Mouse (Mus musculus) ES-E14 (cell line): ENCODE results near the gene Cd36. TPM values are rescaled to one million over a fixed set of nuclear protein-coding genes. Genes with fewer than 3 reads are reported as not detected.

Experiments
- DNase-seq: peaks from one replicate; pipeline ENCODE4 v3.0.0-alpha.2; 2013; ENCODE audit warnings: low read depth, low spot score
- H3K27ac ChIP-seq: 2 replicates; pipeline ENCODE4 v1.5.1; 2012; ENCODE audit warnings: low read depth, mild to moderate bottlenecking, low read length, moderate library complexity, mixed read lengths; ENCODE audit not compliant: poor library complexity, insufficient read depth, severe bottlenecking
- H3K36me3 ChIP-seq: 2 replicates; pipeline ENCODE4 v1.6.1; 2012; ENCODE audit warnings: mild to moderate bottlenecking, low read length, moderate library complexity, mixed read lengths; ENCODE audit not compliant: control insufficient read depth, poor library complexity, insufficient read depth, severe bottlenecking
- H3K4me1 ChIP-seq, 2 experiments: fragments of 150-350 bp in 1 of 2; sonication (generic) in 1 of 2; 2 replicates each; pipeline ENCODE4 v1.6.1; 2012; ENCODE audit warnings: low read length in 2 of 2, mild to moderate bottlenecking in 1 of 2, mixed read lengths in 1 of 2; ENCODE audit not compliant: control insufficient read depth in 2 of 2, insufficient read depth in 2 of 2, poor library complexity in 1 of 2
- H3K4me3 ChIP-seq, 2 experiments: fragments of 150-350 bp in 1 of 2; sonication (generic) in 1 of 2; 2 replicates each; pipeline ENCODE4 v1.5.1; 2012; ENCODE audit warnings: low read length in 2 of 2, low read depth in 1 of 2, mild to moderate bottlenecking in 1 of 2, mixed read lengths in 1 of 2; ENCODE audit not compliant: insufficient read depth in 1 of 2, poor library complexity in 1 of 2, severe bottlenecking in 1 of 2
- H3K9ac ChIP-seq: 2 replicates; pipeline ENCODE4 v1.6.1; 2012; ENCODE audit warnings: low read depth, mild to moderate bottlenecking, low read length, mixed read lengths; ENCODE audit not compliant: poor library complexity, insufficient read depth, severe bottlenecking
- H3K9me3 ChIP-seq: fragments of 150-350 bp; sonication (generic); 2 replicates; pipeline ENCODE4 v1.6.1; 2012; ENCODE audit warnings: low read depth, mild to moderate bottlenecking, low read length; ENCODE audit not compliant: control insufficient read depth, insufficient read depth
- CHD2 ChIP-seq: IDR thresholded peaks from 2 replicates; pipeline ENCODE4 v1.6.1; 2014; ENCODE audit warnings: mild to moderate bottlenecking, low read depth, low read length, inconsistent platforms
- HCFC1 ChIP-seq: IDR thresholded peaks from 2 replicates; pipeline ENCODE4 v1.6.1; 2012; ENCODE audit warnings: low read length, inconsistent platforms, borderline replicate concordance; ENCODE audit not compliant: insufficient read depth
- MAFK ChIP-seq: IDR thresholded peaks from 2 replicates; pipeline ENCODE4 v1.6.1; 2014; ENCODE audit warnings: mild to moderate bottlenecking, low read depth, low read length, inconsistent platforms; ENCODE audit not compliant: insufficient read depth
- ZC3H11A ChIP-seq: IDR thresholded peaks from 2 replicates; pipeline ENCODE4 v1.6.1; 2012; ENCODE audit warnings: low read depth, mild to moderate bottlenecking, inconsistent platforms, low read length, borderline replicate concordance
- ZNF384 ChIP-seq: IDR thresholded peaks from 2 replicates; pipeline ENCODE4 v1.6.1; 2012; ENCODE audit warnings: low read depth, low read length, inconsistent platforms
- in situ Hi-C, 2 experiments: fragments of 600-800 bp; cut with MboI; formaldehyde crosslinking; loops; one replicate each; pipeline ENCODE4 v1.15.1; 2025; ENCODE audit warnings: low sequenced_read_pairs in 2 of 2, inconsistent platforms in 1 of 2; ENCODE audit not compliant: unreplicated experiment in 2 of 2
- total RNA-seq: library from RNA; depleted of rRNA; stranded (reverse); fragments of 300-350 nt; gene quantifications from 2 replicates; pipeline ENCODE4 v1.2.3, GENCODE M21; 2012

Cd36 gene
- total RNA-seq, 1 experiment = 0.62 TPM

GRCm38 (mm10) chr5:17821395-17821794 is 67.2 kb downstream of the Cd36 start:
- Histone ChIP-seq H3K9me3 (no peaks in the 10 kb centered on the region), H3K27ac (no peak overlapping the region), H3K4me1 (no peaks in the 10 kb centered on the region), H3K36me3 (no peaks in the 10 kb centered on the region), H3K9ac (no peak overlapping the region), H3K4me3 (no peak overlapping the region)
- TF ChIP-seq CHD2 (no peak), HCFC1 (no peak), MAFK (no peak), ZC3H11A (no peak), ZNF384 (no peak)
- in situ Hi-C loops = no loop called here
- DNase-seq = no peak

- no peak overlapping the region for H3K27ac ChIP-seq
- DNase-seq = no peak
- no peaks in the 10 kb centered on the region for H3K9me3 ChIP-seq
- no peak overlapping the region for H3K9ac ChIP-seq
- H3K4me3 ChIP-seq = no peak overlapping the region
- TF ChIP-seq HCFC1 (no peak), ZC3H11A (no peak), MAFK (no peak), CHD2 (no peak), ZNF384 (no peak)
- no peaks in the 10 kb centered on the region for H3K36me3 ChIP-seq
- in situ Hi-C loops = no loop called here
- no peaks in the 10 kb centered on the region for H3K4me1 ChIP-seq
These were observed 68.2 kb downstream of the Cd36 start for GRCm38 (mm10) chr5:17820239-17820999.

- Histone ChIP-seq H3K4me1 (no peaks in the 10 kb centered on the region), H3K9me3 (no peaks in the 10 kb centered on the region), H3K9ac (no peak overlapping the region), H3K36me3 (no peaks in the 10 kb centered on the region), H3K27ac (no peak overlapping the region), H3K4me3 (no peak overlapping the region)
- DNase-seq = peak; percentile 24
- no peak for TF ChIP-seq CHD2
- no peak for TF ChIP-seq ZC3H11A
- TF ChIP-seq HCFC1 = no peak
- TF ChIP-seq ZNF384 = peak; percentile 92
- in situ Hi-C loops = no loop called here
These were observed 72.4 kb downstream of the Cd36 start for GRCm38 (mm10) chr5:17816170-17816569.

- H3K36me3 ChIP-seq = no peaks in the 10 kb centered on the region
- in situ Hi-C loops = no loop called here
- H3K9ac ChIP-seq = no peak overlapping the region
- TF ChIP-seq CHD2 = no peak
- TF ChIP-seq MAFK = no peak
- no peak for TF ChIP-seq ZC3H11A
- TF ChIP-seq ZNF384 = no peak
- no peak for TF ChIP-seq HCFC1
- no peaks in the 10 kb centered on the region; a peak in 1 of 4 replicates for H3K4me1 ChIP-seq
- no peak for DNase-seq
- H3K27ac ChIP-seq = no peak overlapping the region
- H3K9me3 ChIP-seq = no peaks in the 10 kb centered on the region
- no peak overlapping the region for H3K4me3 ChIP-seq
These were observed 78.3 kb downstream of the Cd36 start for GRCm38 (mm10) chr5:17810336-17810735.
